Mouse (Mus musculus) bone marrow, adult 2 months (tissue): ENCODE measurements around the gene Rnf149. TPM values are rescaled to one million over a fixed set of nuclear protein-coding genes. Genes with fewer than 3 reads are reported as not detected.

Source experiments
- H3K27ac ChIP-seq: fragments of 200-500 bp; 2 replicates; pipeline ENCODE4 v1.5.1; 2012; ENCODE audit warnings: low read depth, mild to moderate bottlenecking, control low read depth, inconsistent platforms, low read length; ENCODE audit not compliant: control insufficient read depth, poor library complexity, insufficient read depth
- H3K4me1 ChIP-seq: fragments of 200-500 bp; 2 replicates; pipeline ENCODE4 v1.6.1; 2011; ENCODE audit warnings: low read length; ENCODE audit not compliant: control insufficient read depth, insufficient read depth
- H3K4me3 ChIP-seq: fragments of 200-500 bp; replicated peaks from 2 replicates; pipeline ENCODE3; 2011; ENCODE audit warnings: mild to moderate bottlenecking, low read depth, low read length, control low read depth; ENCODE audit not compliant: control insufficient read depth
- CTCF ChIP-seq: fragments of 200-500 bp; IDR thresholded peaks from 2 replicates; pipeline ENCODE4 v1.5.1; 2011; ENCODE audit warnings: low read length, control low read depth; ENCODE audit not compliant: control insufficient read depth, insufficient read depth
- POLR2A ChIP-seq: fragments of 200-500 bp; IDR thresholded peaks from 2 replicates; pipeline ENCODE4 v1.6.1; 2011; ENCODE audit warnings: low read depth, mild to moderate bottlenecking, control low read depth, low read length, borderline replicate concordance; ENCODE audit not compliant: control insufficient read depth
- WGBS: fragments of 180-500 bp; shearing (Covaris S2); methylation state at CpG from one replicate; pipeline ENCODE4 v1.1.7; 2018; 5-methylcytosine and 5-hydroxymethylcytosine counted together
- polyA plus RNA-seq: library from polyadenylated mRNA; stranded (reverse); fragments of >200 nt; gene quantifications from 2 replicates; pipeline ENCODE4 v1.2.4, GENCODE M21; 2011; ENCODE audit warnings: low replicate concordance; ENCODE audit not compliant: missing spikeins, insufficient read depth, insufficient read length

The Rnf149 gene
- polyA plus RNA-seq = 4.9 and 12.8 TPM in 2 replicates

GRCm38 (mm10) chr1:39577253-39577705, at the start of gene Rnf149:
TSS of gene Rnf149 (minus strand) at chr1:39577405.
- H3K27ac ChIP-seq = peak within 1 kb of the TSS; percentile 98
- TF ChIP-seq POLR2A = peak; percentile 91
- TF ChIP-seq CTCF = no peak
- peaks cover 4% of the 10 kb centered on the region; the same call in 1 of the 2 replicates for H3K4me1 ChIP-seq
- peak within 1 kb of the TSS; percentile 93 for H3K4me3 ChIP-seq
- WGBS = under 1% methylated on average over 49 of the region's 49 CpGs

GRCm38 (mm10) chr1:39625491-39625890, 48.3 kb upstream of the Rnf149 start:
- H3K4me1 ChIP-seq = no peaks in the 10 kb centered on the region
- no peak overlapping the region for H3K27ac ChIP-seq
- H3K4me3 ChIP-seq = no peak overlapping the region
- TF ChIP-seq CTCF = no peak
- no peak for TF ChIP-seq POLR2A
- WGBS = 67% methylated on average over 3 of the region's 3 CpGs

- Histone ChIP-seq H3K27ac (no peak overlapping the region), H3K4me1 (no peaks in the 10 kb centered on the region), H3K4me3 (no peak overlapping the region)
- WGBS = 80% methylated on average over 1 of the region's 1 CpGs
- no peak for TF ChIP-seq CTCF
- no peak for TF ChIP-seq POLR2A
Observed at GRCm38 (mm10) chr1:39623729-39624128, 46.5 kb upstream of the Rnf149 start.

GRCm38 (mm10) chr1:39623106-39623505, 45.9 kb upstream of the Rnf149 start:
- Histone ChIP-seq H3K27ac (no peak overlapping the region), H3K4me3 (no peak overlapping the region), H3K4me1 (no peaks in the 10 kb centered on the region)
- TF ChIP-seq POLR2A (no peak), CTCF (no peak)
- WGBS = 76% methylated on average over 5 of the region's 5 CpGs

GRCm38 (mm10) chr1:39618524-39618923, 41.3 kb upstream of the Rnf149 start:
- Histone ChIP-seq H3K4me1 (no peaks in the 10 kb centered on the region), H3K4me3 (no peak overlapping the region), H3K27ac (no peak overlapping the region)
- 81% methylated on average over 8 of the region's 8 CpGs for WGBS
- TF ChIP-seq CTCF (no peak), POLR2A (no peak)

DNA sequence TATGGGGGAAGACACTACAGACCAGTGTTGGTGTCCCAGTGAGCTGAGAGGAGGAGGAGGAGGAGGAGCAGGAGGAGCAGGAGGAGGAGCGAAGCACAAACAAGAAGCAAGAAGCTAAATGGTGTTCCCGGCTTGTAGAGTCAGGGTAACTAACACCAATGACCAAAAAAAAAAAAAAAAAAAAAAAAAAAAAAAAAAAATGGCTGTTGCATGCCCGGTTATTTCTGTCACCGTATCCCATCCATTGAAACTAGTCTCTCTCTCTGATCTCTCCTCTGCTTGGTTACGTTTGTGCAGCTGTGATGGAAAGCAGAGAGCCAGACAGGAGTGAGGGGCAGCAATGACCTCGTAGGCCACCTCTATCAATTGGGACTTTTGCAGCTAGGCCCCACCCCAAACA, 38.3 kb upstream of the Rnf149 start:
- Histone ChIP-seq H3K4me1 (no peaks in the 10 kb centered on the region), H3K4me3 (no peak overlapping the region), H3K27ac (no peak overlapping the region)
- TF ChIP-seq POLR2A = no peak
- TF ChIP-seq CTCF = no peak
- 73% methylated on average over 6 of the region's 6 CpGs for WGBS

DNA sequence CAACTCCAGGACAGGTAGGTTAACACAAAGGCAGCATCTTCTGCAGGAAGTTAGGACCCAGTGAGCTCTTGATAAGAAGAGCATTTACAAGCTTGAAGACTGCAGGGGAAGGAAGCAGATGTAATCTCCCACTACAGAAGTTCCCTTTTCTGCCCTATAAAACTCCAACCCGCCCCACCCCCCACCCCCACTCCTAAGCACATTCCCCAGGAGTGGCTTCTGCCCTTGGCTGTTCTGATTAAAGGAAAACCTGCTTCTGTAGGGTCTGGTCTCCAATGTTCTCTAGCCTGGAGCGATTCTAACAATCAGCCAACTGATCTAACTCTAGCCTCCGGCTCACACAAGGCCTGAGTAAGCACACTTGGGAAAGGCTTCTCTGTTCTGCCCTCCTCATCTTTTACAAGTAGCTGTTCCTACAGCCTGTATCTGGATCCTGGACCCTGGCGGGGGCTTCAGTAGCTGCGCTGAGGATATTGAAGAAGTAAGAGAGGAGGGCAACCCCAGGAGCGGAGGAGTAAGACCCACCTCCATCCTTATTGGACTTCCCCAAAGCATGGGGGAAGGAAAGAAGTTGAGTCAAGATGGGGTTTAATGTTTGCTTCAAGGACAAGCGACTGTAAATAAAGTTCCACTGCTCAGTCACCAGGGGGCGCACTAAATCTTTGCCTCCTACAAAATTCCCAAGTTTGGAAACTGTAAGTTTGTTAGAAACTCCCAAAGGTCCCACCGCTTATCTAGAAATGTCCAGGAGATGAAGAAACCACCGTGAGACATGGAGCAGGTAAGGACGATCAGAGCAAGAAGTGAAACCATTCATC, 37.5 kb upstream of the Rnf149 start:
- Histone ChIP-seq H3K4me3 (peak overlapping the region; percentile 25), H3K27ac (peak overlapping the region; percentile 84), H3K4me1 (no peaks in the 10 kb centered on the region)
- WGBS = 4% methylated on average over 11 of the region's 11 CpGs
- TF ChIP-seq POLR2A = no peak

- no peak for TF ChIP-seq POLR2A
- TF ChIP-seq CTCF = no peak
- no peak overlapping the region for H3K4me3 ChIP-seq
- H3K4me1 ChIP-seq = no peaks in the 10 kb centered on the region; the same call in 1 of the 2 replicates
- no peak overlapping the region for H3K27ac ChIP-seq
- WGBS = 88% methylated on average over 3 of the region's 3 CpGs
Observed at GRCm38 (mm10) chr1:39613061-39613460, 35.9 kb upstream of the Rnf149 start.
